Mouse (Mus musculus): ENCODE measurements around the gene Plch2.

DNA sequence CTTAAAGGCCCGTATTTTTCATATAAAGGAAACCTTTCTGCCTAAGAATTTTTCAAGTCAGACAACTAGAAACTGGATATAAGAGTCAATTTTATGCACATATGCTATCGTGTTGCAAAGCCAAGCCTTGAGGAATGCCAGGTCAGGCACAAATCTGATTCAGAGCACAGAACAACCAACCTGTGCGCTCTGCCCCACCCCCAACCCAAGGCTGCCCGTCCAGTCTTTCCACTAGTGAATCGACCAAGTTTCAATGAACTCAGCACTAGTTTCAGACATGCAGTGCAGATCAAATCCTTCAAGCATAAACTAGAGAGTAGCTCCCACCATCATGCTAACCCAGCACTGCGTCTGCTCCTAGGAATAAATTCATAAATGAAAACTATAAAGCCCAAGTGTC, 23.1 kb upstream of the Plch2 start:
- TF ChIP-seq POLR2A (IDR thresholded peaks at IDR 0.05; ENCODE audit: low read depth, low read length) (no peak), CTCF (IDR thresholded peaks at IDR 0.05; ENCODE audit: extremely low read depth, insufficient read length, insufficient replicate concordance, low read depth, low read length) (no peak)
